Mouse (Mus musculus): ENCODE measurements around the gene Lmntd2.

GRCm38 (mm10) chr7:141210606-141211131 is 3.2 kb downstream of the Lmntd2 start:
- TF ChIP-seq POLR2A (IDR thresholded peaks at IDR 0.05; ENCODE audit: borderline replicate concordance, insufficient read depth, low read length) = no peak
- TF ChIP-seq CTCF (IDR thresholded peaks at IDR 0.05; ENCODE audit: borderline replicate concordance, insufficient read depth, low read depth, low read length) = no peak

Measured in cerebellum, adult 2 months (tissue).